Mouse (Mus musculus): ENCODE results near the gene Prepl.
A peak's percentile ranks its signal among the peaks of the same experiment; 100 is the strongest.

The Prepl gene

DNA sequence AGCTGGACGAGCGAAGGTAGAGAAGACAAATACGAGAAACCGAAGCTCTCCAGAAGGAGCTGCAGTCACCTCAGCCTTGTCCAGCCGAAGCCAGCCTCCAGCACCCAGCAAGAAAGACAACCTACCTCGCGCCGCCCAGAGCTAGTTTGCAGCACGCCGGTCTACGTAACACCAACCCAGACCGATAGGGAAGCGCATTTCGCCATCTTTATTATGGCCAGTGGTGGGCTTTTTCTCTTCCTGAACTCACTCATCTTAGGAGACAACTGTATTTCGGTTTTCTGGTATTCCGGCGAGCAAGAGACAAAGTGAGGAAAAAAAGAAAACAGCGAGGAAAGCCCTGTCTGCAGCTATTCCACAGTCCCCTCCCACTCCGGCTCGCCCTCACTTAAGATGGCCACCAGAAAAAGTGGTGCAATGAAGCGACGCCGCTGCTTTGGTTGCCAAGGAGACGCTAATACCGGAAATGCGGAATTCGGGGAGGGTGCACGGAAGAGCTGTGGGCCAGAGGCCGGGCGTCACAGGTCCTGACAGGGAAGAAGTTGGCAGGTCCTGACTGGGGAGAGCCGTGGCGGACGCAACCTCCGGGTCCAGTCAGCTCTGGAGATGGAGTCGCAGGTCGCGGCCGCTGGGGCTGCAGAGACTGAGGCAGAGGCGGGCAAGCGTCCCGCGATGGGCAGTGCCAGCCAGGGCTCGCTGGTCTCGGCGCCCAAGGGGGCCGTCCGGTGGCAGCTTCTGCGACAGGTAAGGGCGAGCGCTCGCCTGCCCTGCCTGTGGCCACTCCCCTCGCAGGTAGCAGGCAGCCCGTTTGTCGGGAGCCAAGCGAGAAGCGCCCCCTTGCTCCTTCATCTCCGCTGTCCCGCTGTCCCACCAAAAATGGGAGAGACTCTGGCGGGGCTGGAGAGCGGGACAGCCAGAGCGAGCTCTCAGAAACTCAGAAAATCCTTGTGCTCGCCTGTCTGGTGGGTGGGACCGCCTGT, at the start of gene Prepl, which contains the start of gene Camkmt:
Prepl (minus strand) TSS at position 122 of the 980 bp plus-strand sequence.
Camkmt (plus strand) TSS at position 433 of the 980 bp plus-strand sequence.
- DNase-seq (ENCODE audit: extremely low read depth, low read depth), result peak; percentile 94

DNA sequence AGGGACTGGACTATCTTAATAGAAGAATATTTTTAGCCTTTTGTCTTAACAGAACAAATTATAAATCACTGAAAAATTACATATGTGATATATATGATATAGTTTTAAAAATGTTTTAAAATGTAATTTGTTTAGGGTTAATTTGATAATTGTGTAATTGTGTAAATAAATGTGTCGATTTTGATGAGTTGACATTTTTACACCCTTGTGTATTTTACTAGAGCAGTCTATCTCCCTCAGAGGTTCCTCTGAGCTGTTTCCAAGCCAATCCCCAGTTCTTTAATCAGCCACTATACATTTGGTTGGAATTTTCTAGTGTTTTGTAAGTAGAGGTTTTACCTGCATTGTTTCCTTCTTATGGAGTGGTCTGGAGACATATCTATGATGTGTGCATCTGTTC, 48.4 kb upstream of the Prepl start:
- DNase-seq (ENCODE audit: extremely low read depth, low read depth), result no peak

DNA sequence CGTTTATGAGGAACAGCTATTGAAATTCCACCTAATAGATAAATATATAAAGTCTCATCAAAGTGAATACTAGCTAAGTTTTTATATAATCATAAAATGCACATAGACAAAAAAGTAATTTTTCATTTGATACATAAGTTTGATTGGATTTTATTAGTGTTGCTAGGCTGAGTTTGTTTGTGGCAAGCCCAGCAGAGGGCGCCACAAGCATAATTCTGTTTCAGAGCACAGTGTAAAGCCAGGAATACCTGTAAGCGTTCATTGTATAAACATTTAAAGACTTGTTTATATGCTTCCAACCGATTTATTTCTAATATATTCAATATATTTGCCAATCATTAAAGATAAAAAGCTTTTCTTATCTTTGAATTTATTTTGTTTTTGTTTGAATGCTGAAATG, 26.6 kb upstream of the Prepl start:
- no peak for DNase-seq (ENCODE audit: extremely low read depth, low read depth)

DNA sequence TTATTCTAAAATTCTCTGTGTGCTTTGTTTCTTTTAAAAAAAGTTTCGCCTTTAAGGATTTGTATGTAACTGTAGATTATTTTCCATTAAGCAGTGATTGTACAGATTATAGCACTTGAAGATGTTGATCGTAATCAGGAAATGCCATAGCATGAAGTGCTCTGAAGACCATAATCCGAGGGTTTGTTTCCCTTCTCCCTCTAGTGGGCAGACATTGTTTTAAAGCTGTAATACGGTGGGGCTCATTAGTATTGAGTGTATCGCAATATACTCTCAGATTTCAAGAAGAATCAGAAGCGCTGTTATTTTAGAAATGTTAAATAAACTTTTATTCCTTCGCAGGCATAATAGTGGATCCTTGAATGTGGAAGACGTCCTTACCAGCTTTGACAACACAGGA, 23.4 kb upstream of the Prepl start:
- DNase-seq (ENCODE audit: extremely low read depth, low read depth), result no peak

DNA sequence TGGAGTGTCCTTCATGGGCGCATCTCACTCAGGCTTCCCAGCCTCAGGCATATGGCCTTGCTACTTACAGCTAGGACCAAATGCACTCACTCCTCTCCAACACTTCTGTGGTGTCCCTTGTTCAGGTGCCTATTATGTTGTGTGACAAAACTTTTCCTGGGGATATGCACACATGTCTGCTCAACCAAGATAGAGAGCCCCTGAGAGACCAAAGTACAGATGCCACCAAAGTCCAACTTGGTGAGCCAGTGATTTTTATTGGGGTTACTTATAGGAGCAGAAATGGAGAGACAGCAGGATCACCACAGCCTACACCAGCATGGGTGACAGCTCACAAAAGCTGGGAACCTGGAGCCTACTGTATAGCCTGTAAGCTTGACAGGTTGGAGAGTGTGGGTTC, 20.6 kb upstream of the Prepl start:
- no peak for DNase-seq (ENCODE audit: extremely low read depth, low read depth)

DNA sequence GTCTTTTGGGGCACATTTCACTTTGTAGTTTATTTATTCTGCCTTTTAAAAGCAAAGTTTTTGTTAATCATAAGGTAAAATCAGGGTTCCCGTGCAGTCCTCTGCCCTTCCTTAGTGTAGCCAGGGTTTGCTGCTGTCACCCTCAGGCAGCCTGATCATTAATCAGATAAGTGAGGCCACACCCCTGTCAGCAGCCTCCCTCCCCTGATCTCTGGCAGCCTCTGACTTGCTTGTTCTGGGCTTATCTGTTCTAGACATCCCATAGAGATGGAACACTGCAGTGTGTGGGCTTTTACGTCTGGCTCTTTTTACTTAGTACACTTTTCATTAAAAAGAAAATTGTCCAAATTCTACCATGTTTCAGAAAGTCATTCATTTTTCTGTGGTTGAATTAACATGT, 13.3 kb upstream of the Prepl start:
- no peak for DNase-seq (ENCODE audit: extremely low read depth, low read depth)

DNA sequence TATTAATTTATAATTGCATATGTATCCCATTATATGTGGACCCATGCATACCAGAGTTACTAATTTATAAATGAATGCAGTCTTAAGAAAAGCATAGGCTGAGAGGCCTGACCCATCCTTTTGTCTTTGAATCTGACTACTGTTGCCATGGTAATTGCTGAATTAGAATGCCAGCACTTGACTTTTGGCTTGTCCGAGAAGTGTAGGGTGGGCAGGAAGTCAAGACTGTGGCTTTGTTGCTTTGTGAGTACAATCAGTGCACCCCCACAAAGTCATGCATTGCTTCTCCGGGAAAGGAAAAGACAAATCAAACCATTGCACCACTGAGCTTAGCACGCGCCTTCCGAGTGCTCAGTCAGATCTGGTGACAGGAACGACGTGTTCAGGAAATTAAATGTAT, 11.7 kb upstream of the Prepl start:
- no peak for DNase-seq (ENCODE audit: extremely low read depth, low read depth)

DNA sequence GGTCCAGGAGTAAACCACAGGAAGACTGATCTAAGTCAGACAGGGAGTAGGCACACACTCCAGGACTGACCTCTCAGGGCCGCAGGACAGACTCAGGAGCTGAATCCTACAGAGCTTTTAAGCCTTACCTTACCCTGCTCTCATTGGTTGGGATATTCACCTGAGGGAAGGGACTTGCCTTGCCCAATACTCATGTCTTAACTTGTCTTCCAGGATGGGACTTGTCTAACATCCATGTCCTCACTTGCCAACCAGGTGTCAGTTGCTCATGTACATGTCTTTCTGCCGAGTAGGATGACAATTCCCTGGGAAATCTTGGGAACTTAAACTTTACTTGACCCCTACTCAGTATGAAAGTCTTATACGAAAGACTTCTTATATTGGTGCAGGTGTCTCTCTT, 10.2 kb upstream of the Prepl start:
- no peak for DNase-seq (ENCODE audit: extremely low read depth, low read depth)

DNA sequence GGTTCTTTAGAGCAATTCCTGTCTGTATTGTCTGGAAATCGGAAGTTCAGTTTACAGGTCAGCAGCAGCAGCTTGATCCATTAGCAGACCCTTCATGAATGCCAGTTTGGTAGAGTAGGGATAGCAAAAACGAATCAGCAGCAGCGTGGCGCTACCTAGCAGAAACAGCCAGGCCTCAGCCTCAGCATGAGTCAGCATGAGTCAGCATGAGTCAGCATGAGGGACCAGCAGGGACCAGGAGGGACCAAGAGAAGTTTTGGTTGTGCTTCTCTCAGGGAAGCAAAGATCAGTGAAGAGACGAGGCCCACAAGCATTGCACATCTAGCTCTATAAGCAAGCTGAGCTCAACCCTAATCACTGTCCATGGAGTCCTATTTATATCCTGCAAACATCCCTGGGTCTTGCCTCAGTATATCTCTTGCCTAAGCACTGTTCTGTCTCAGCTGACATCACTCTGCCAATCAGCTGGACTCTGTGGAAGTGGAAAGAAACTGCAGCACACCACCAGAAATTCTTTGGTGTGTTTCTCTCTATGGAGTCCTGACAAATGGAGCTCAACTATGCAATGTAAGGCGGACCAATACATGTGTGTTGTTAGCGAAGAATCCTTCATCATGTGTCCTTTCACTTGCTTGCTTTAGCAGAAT, 8.8 kb upstream of the Prepl start:
- no peak for DNase-seq (ENCODE audit: extremely low read depth, low read depth)

DNA sequence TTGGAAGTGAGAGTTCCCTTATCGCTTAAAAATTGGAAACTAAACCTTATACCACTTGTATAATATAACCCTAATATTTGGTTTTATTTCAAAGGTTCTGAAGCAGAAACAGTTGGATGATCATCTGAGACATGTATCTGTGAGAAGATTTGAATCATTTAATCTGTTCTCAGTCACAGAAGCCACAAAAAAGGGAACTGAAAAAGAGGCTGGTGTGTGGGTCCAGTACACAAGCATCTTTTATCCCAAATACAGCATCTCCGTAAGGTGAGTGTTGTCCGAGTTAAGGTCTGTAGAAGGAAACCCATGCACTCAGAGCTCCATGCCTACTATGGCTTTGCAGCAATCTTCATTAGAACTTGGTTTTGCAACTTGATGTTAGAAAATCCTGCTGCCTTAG, 6.4 kb upstream of the Prepl start:
- DNase-seq (ENCODE audit: extremely low read depth, low read depth), result no peak

DNA sequence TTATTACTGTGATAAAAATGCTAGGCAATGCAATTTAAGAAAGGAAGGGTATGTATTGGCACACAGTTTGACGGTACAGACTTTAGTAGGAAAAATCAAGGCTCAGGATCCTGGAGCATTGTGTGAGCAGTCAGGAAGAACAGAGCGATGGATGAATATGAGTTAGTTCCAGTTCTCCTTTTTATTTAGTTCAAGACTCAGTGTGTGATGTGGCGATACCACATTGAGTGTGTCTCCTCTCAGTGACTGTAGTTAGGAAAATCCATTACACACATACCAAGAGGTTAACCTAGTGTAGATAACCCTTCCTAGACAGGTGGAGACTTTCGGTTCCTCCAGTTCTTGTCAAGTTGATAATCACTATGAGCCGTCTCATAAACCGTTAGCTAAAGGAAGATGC, 1.7 kb upstream of the Prepl start:
- DNase-seq (ENCODE audit: extremely low read depth, low read depth), result no peak

DNA sequence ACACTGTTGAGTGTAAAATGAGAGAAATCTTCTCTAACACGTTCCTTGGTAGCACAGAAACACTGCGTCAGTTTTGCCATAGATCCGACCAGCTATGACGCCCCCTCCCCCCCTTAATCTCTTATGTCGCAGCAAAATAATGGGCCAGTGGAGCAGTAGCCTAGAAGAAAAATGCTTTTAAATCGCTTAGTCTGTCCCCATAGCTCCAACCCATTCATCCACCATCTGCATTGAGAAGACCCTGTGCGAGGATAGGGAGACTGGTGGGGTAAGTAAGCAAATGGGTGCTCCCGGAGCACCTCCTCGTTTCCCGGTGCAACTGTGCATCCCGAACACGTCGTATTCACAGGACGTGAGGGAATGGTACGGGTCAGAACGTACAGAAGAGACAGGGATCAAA, 420 bp downstream of the Prepl start:
- DNase-seq (ENCODE audit: extremely low read depth, low read depth), result peak; percentile 10

DNA sequence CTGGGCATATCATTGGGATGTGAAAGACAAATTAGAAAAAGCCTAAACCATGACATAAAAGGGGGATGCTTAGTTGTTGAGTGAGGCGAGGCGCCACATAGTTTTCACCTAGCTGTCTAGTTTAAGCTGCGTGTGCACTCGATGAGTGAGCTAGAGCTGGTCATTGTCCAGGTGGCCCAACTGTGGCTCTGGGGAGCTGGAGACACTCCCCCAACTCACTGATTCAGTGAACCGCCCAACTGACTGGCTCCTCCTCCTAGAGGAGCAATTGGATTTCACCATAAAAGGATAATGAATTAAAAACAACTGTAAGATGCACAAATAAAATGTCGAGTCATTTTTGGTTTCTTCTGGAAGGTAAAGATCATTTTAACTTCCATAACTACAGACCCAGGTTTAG, 1.0 kb downstream of the Prepl start:
- DNase-seq (ENCODE audit: extremely low read depth, low read depth), result peak; percentile 13

DNA sequence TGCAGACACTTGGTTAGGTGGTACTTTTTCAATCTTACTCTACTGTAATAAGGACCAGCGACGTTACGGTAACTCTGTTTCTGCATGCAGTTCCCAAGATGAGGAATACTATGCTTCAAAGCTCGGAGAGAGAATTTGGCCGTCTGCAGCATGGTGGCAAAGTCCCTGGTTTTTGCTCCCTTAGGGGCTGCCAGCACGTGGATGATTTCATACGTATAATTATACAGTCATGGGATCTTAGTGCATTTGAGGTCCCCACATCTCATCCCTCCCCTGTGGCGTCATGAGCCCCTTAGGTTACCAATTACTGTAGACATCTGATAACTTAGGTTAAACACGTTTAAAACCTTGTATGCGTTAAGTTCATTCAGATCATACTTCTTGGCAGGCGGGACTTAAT, 1.6 kb downstream of the Prepl start:
- DNase-seq (ENCODE audit: extremely low read depth, low read depth), result no peak

DNA sequence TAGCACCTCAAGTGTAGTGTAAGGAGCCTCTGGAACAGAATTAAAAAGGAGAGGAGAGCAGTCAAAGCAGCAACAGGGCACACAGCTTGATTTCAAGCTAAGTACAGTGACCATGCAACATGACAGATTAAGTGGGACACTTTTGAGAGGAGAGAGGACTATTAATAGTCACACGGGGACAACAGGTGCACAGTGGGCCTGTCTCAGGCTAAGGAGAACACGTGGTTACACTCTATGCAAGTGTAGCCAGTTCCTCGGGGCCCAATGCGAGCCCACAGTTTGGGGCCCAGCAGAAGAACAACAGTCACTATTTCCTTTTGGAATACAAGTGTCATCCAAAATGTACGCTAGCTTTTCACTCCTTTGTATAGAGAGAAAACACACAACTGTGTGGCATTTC, 2.5 kb downstream of the Prepl start:
- DNase-seq (ENCODE audit: extremely low read depth, low read depth), result no peak

DNA sequence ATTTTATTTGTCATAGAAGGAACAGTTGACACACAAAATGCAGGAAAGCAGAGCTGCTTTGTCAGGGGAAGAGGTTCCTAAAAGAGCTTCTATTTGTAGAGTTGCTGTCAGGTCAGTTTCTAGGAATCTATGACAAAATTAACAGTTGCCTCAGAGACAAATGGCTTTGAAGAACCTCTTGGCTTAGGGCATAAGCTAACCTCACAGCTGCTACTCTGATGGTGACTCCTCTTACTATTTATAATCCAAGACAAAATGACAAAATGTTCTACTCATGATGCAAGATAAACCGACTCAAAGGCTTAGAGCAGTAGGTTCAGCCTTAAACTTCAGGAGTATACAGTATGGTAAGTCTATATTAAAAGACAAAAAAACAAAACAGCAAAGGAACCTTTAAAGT, 3.5 kb downstream of the Prepl start:
- DNase-seq (ENCODE audit: extremely low read depth, low read depth), result no peak

DNA sequence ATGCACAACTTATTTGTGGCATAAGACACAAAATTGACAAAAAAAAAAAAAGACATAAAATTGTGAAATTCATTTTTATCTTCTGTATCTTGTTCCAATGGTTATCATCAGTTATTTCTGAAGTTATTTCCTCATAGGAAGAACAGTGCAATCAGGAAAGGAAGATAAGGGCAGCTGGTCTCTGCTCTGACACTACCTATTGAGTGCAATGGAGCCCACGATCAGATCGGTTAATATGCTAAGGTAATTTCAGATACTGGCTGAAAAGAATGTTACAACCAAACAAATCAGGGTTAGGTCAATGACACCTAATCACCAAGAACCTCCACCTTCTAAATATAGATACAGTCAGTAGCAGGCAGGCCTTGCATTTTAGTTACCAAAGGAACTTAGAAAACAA, 4.7 kb downstream of the Prepl start:
- no peak for DNase-seq (ENCODE audit: extremely low read depth, low read depth)

DNA sequence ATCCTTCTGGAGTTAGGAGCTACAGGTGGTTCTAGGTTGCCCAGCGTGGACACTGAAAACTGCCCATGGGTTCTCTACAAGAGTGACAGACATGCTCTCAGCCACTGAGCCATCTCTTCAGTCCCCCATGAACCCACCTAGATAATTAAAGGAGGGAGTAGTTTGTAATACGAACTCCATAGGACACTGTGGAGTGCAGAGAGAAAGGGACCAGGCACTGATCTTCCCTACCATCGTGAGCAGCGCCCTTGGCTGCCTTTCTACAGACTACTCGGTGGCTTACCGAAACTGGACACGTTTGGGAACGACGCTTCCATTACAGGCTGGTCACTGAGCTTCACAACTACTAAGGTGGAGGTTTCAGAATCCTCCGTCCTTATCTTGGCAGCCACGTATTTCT, 9.3 kb downstream of the Prepl start:
- no peak for DNase-seq (ENCODE audit: extremely low read depth, low read depth)

DNA sequence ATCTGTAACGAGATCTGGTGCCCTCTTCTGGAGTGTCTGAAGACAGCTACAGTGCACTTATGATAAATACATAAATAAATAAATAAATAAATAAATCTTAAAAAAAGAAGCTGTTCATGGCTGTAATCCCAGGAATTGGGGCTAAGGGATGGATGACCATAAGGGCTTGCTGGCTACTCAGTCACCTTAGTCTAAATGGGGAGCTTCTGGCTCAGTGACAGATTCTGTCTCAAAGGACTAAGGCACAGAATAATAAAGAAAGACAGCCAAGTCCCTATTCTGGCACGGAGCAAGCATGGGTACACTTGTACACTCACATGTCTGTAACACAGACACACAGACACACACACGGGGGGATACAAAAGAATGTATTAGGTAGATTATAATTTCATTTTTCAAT, 10.8 kb downstream of the Prepl start:
- DNase-seq (ENCODE audit: extremely low read depth, low read depth), result no peak

DNA sequence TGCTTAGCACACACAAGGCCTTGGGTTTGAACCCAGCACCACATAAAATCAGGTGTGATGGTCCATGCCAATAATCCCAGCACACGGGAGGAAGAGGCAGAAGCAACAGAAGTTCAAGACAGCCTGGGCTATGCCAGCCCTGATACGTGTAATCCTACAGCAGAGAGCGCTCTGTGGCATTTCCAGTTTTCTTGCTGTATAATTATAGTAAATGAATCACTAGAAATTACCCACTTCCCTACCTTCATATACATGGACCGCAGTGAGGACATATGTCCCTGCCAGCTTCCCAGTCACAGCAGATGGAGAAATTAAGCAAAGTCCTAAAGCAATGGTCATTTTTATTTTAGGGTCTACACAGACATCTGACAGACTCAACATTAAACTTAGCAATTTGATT, 16.0 kb downstream of the Prepl start:
- DNase-seq (ENCODE audit: extremely low read depth, low read depth), result no peak

DNA sequence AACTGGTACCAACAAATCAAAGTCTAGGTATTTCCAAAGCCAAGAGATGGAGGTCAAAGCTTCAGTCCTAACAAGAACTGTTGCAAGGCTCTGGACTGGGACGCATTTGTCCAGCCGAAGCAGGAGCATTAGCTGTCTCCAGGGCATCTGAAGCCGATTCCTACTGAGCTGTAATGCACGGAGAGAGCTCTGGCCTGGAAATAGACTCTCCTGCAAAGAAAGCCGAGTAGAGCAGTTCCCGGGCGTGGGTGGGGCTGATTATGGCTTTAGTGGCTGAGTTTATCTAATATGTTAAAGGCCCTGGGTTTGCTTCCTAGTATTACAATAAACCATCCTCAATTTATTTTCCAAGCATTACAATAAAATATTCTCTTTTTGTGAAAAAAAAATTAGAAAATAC, 16.8 kb downstream of the Prepl start:
- DNase-seq (ENCODE audit: extremely low read depth, low read depth), result no peak

DNA sequence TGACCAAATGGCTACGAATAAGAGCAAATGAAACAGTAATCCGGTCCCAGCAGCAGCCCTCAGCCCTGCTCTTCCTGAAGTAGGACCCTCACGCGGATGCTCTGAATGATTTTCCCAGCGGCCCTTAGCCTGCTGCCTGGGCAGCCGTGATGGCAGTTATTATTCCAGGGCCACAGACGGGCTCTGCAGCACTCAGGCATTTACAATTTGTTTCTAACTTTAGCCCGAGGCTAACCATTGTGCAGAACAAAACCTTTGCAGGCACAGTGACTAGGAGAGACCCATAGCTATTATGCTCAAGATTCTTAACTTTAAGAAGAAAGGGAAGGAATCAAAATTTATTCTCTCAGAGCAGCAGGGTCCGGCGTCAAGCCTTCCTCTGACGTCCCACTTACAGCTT, 17.7 kb downstream of the Prepl start:
- no peak for DNase-seq (ENCODE audit: extremely low read depth, low read depth)

Data from MEL-GATA-1-ER (cell line).